Mouse (Mus musculus) neural tube, embryonic 12.5 days (tissue): ENCODE measurements around the gene Doc2g. TPM values are rescaled to one million over a fixed set of nuclear protein-coding genes. Genes with fewer than 3 reads are reported as not detected.
"Not testable (repeated sequence)": the region's sequence is repeated elsewhere in the genome, so short reads cannot be mapped to it uniquely, and the experiment has no call there.

Experiments
- ATAC-seq: fragments of 200-750 bp; cut with Nextera tagmentation; 2 replicates; pipeline ENCODE4 v1.8.0; 2017; ENCODE audit warnings: low read depth, mild to moderate bottlenecking, moderate TSS enrichment, moderate library complexity; ENCODE audit not compliant: low FRiP score
- H3K27ac ChIP-seq: fragments of 300-500 bp; sonication (generic); 2 replicates; pipeline ENCODE4 v1.5.1; 2016
- H3K27me3 ChIP-seq: fragments of 300-500 bp; sonication (generic); replicated peaks from 2 replicates; pipeline ENCODE4 v1.6.1; 2016; ENCODE audit warnings: mild to moderate bottlenecking
- H3K36me3 ChIP-seq: fragments of 300-500 bp; sonication (generic); 2 replicates; pipeline ENCODE4 v1.6.1; 2016; ENCODE audit warnings: mild to moderate bottlenecking
- H3K4me1 ChIP-seq: fragments of 300-500 bp; sonication (generic); 2 replicates; pipeline ENCODE4 v1.6.1; 2016
- H3K4me2 ChIP-seq: fragments of 300-500 bp; sonication (generic); replicated peaks from 2 replicates; pipeline ENCODE4 v1.6.1; 2016; ENCODE audit warnings: mild to moderate bottlenecking
- H3K4me3 ChIP-seq: fragments of 300-500 bp; sonication (generic); 2 replicates; pipeline ENCODE4 v1.5.1; 2016
- H3K9ac ChIP-seq: fragments of 300-500 bp; sonication (generic); 2 replicates; pipeline ENCODE4 v1.6.1; 2016; ENCODE audit warnings: mild to moderate bottlenecking
- H3K9me3 ChIP-seq: fragments of 300-500 bp; sonication (generic); 2 replicates; pipeline ENCODE4 v1.6.1; 2016; ENCODE audit warnings: mild to moderate bottlenecking
- WGBS: fragments of 180-500 bp; shearing (Covaris S2); methylation state at CpG from one replicate; pipeline ENCODE4 v1.1.7; 2016; 5-methylcytosine and 5-hydroxymethylcytosine counted together
- polyA plus RNA-seq: library from polyadenylated mRNA; unstranded; fragments of >200 nt; fragmentation: Nextera tagmentation; extraction: Ambion mirVana; gene quantifications from 2 replicates; pipeline ENCODE4 v1.2.1, GENCODE M21; 2016

Gene Doc2g
- polyA plus RNA-seq, 1 experiment from 2014 or later, result 6.0 TPM

DNA sequence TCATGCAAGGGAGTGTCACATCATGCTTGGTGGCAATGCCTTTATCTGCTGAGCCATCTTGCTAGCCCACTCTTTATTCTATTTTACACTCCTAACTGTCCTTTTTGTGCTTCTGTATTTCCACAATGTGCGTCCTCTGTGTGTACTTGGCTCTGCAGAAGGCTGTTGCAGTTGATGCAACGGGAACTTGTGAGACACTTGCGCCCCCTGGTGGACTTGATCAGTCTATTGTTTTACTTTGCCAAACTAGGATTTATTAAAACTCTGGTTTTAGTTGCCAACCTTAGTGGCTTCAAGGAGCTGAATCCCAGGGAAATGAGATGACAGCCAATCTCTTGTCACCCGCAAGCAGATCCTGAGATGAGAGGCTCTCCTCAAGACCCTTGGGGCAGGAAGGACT lies 44.7 kb downstream of the Doc2g start:
- Histone ChIP-seq H3K27me3 (no peaks in the 10 kb centered on the region), H3K4me3 (no peak overlapping the region), H3K27ac (no peak overlapping the region), H3K4me2 (no peak overlapping the region), H3K36me3 (no peaks in the 10 kb centered on the region), H3K4me1 (no peaks in the 10 kb centered on the region), H3K9ac (no peak overlapping the region), H3K9me3 (no peaks in the 10 kb centered on the region)
- 18% methylated on average over 4 of the region's 4 CpGs for WGBS
- no peak for ATAC-seq

GRCm38 (mm10) chr19:4049069-4049468 lies 46.0 kb downstream of the Doc2g start:
- H3K9me3 ChIP-seq, ATAC-seq, H3K36me3 ChIP-seq, H3K4me1 ChIP-seq, H3K27me3 ChIP-seq, H3K4me3 ChIP-seq, H3K9ac ChIP-seq, H3K4me2 ChIP-seq, H3K27ac ChIP-seq: not testable (repeated sequence)
- 80% methylated on average over 5 of the region's 5 CpGs for WGBS

DNA sequence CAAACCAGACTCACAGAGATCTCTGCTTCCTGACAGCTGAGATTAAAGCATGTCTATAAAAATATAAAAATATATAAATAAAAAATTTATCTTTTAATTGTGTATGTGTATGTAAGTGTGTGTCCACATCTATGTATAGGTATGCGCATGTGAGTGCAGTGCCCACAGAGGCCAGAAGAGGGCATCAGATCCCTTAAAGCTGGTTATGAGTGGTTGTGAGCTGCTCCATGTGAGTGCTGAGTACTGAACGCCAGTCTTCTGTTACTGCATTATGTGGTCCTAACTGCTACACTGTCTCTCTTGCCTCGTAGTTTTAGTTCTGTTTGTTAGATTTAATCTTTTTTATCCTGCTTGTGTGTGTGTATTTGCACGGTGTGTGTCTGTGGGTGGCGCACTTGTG lies 47.9 kb downstream of the Doc2g start:
- Histone ChIP-seq H3K4me2 (no peak overlapping the region), H3K27ac (no peak overlapping the region), H3K27me3 (no peaks in the 10 kb centered on the region), H3K9ac (no peak overlapping the region), H3K4me3 (no peak overlapping the region), H3K36me3 (no peaks in the 10 kb centered on the region), H3K4me1 (no peaks in the 10 kb centered on the region), H3K9me3 (no peaks in the 10 kb centered on the region)
- 94% methylated on average over 5 of the region's 5 CpGs for WGBS
- no peak for ATAC-seq

DNA sequence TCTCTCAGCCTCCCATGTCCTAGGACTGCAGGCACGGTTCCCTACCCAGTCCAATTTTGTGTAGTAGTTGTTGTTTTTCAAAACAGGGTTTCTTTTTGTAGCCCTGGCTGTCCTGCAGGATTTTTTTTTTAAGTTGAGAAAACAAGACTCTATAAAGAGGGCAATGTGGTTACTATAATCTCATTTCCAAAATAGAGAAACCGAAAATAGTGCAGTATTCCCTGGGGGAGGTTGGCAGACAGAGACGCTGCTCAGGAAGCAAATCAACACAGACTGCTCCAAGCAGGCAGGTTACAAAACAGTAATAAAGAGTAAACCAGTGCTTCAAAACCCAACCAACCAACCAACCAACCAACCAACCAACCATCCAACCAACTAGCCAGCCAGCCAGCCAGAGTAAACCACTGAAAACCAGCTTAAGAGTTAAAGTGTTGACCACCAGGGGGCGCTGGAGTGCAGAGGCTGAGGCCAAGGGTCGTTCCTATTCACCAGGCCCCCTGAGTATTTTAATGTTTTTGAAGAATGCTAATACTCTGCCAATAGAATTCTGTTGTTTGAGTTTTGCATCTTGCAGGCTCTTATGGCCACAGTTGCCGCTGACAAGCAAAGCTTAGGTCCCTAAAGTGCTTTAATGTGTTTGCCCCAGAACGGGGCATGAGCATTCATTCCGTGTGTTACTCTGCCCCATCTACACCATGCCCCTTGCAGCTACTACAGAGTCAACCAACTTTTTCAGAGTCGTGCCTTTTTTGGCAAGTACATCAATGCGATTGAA lies 48.8 kb downstream of the Doc2g start:
- no peaks in the 10 kb centered on the region for H3K36me3 ChIP-seq
- WGBS, result 56% methylated on average over 10 of the region's 10 CpGs

DNA sequence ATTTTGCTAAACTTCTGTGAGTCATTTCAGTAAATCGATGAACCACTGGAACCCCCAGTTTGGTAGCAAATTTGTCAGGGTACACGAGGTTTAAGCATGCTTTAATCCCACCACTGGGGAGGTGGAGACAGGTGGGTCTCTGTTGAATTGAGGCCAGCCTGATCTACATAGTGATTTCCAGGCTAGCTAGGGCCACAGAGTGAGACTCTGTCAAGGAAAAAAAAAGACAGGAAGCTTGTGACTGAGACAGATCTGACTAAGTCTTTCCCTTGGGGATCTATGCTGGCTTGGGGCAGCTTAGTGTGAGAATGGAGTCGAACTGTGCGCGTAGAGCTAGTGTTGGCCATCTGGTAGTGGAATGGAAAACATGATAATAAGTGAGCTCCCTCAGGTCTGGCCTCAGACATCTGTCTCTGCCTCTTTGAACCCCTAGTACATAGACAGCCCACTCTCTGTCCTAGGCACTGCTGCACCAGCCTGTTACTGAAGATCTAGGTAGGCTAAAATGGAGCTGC lies 49.5 kb downstream of the Doc2g start:
- WGBS, result 83% methylated on average over 5 of the region's 5 CpGs

More for the DNA sequence above, 48.8 kb downstream of the Doc2g start:
- Histone ChIP-seq H3K9me3 (no peaks in the 10 kb centered on the region), H3K4me2 (no peak overlapping the region), H3K27ac (no peak overlapping the region), H3K4me1 (no peaks in the 10 kb centered on the region), H3K27me3 (no peaks in the 10 kb centered on the region), H3K9ac (no peak overlapping the region), H3K4me3 (no peak overlapping the region)
- ATAC-seq, result no peak

DNA sequence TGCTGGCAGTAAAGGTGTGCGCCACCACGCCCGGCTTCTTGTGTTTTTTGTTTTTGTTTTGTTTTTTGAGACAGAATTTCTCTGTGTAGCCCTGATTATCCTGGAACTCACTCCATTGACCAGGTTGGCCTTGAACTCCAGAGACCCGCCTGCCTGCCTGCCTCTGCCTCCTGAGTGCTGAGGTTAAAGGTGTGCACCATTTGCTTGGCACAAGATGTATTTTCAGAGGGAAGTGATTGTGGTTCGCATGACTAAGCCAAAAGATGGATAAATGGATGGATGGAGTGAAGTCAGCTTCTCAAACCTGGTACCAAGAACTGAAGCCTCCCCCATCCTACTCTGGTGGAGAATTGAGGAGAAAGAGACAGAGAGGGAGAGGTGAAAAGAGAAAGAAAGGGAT lies 51.5 kb downstream of the Doc2g start:
- 86% methylated on average over 5 of the region's 5 CpGs for WGBS
- Histone ChIP-seq H3K27ac (no peak overlapping the region), H3K36me3 (no peaks in the 10 kb centered on the region), H3K9ac (no peak overlapping the region), H3K27me3 (no peaks in the 10 kb centered on the region), H3K9me3 (no peaks in the 10 kb centered on the region), H3K4me1 (no peaks in the 10 kb centered on the region), H3K4me2 (no peak overlapping the region), H3K4me3 (no peak overlapping the region)
- ATAC-seq, result no peak

More for the DNA sequence above, 49.5 kb downstream of the Doc2g start:
- H3K27ac ChIP-seq, result no peak overlapping the region
- H3K27me3 ChIP-seq, result no peaks in the 10 kb centered on the region
- no peak overlapping the region for H3K4me3 ChIP-seq
- no peaks in the 10 kb centered on the region for H3K9me3 ChIP-seq
- no peaks in the 10 kb centered on the region for H3K36me3 ChIP-seq
- H3K9ac ChIP-seq, result no peak overlapping the region
- no peak overlapping the region for H3K4me2 ChIP-seq
- ATAC-seq, result no peak
- no peaks in the 10 kb centered on the region for H3K4me1 ChIP-seq

DNA sequence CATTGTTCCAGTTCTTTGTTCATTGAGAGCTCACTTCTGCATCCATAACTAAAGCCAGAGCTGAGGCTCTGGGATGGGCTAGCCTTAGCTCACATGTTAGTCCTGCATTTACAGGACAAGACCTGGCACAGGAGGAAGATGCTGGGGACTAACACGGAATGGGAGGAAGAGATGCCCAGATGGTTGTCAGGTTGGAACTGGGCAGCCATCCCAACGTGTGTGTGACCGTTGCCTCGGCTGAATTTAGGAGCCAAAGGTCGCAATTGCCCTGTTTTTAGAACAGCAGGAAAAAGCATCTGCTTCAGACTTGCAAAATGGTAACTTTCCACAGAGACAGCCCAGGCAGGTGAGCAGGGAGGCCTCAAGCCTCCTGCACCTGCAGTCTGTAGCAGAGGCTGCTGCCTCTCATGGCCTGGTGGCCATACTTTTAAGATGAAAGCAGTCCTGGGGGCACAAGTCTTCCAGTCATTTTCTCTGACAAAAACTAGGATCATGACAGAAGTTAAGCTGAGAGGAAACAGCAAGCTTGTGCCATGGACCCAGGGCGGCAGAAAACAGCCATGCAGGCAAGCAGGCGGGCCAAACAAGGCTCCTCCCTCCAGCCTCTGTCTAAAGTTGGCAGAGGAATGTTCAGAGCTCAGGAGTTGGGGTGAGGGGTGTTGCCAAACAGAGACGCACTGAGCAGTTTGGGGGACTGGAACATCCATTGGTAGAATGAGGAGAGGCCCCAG lies 52.3 kb downstream of the Doc2g start:
- H3K9me3 ChIP-seq, result no peaks in the 10 kb centered on the region
- no peak overlapping the region for H3K27ac ChIP-seq
- H3K4me1 ChIP-seq, result no peaks in the 10 kb centered on the region
- 73% methylated on average over 8 of the region's 8 CpGs for WGBS
- H3K27me3 ChIP-seq, result no peaks in the 10 kb centered on the region
- no peak for ATAC-seq
- no peak overlapping the region for H3K9ac ChIP-seq
- H3K36me3 ChIP-seq, result no peaks in the 10 kb centered on the region
- no peak overlapping the region for H3K4me2 ChIP-seq
- H3K4me3 ChIP-seq, result no peak overlapping the region

DNA sequence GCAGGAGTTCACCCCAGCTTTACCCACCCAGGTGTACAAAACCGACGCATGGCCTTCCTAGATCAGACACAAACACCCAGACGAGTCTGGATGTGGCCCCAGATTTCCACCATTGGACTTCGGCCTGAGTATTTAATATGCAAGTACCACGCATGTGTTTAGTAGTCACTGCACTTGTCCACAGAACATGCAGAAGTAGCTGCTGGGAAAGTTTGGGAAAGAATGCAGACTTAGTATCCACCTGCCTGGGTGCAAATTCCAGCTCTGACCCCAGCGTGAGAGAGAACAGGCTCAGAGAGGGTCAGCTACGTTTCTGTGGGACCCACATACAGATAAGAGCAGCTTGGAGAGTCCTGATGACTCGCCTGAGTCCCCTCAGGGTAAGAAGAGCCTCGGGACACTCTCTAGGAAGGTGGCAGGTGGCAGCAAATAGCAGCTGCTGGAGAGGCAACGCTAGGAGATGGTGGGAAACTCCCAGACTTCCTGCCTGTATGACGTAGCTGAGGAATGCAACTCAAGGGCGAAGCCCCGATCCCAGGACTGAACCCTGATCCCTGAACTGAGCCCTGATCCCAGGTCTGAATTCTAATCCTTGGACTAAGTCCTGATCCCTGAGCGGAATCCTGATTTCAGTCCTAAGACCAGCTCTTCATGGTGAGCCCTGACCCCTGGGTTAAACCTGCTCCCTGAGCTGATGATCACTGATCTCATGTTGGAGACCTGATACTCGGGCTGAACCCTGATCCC lies 53.0 kb downstream of the Doc2g start:
- ATAC-seq, result no peak
- Histone ChIP-seq H3K4me3 (no peak overlapping the region), H3K4me1 (no peaks in the 10 kb centered on the region), H3K27me3 (no peaks in the 10 kb centered on the region), H3K36me3 (no peaks in the 10 kb centered on the region), H3K27ac (no peak overlapping the region), H3K4me2 (no peak overlapping the region), H3K9ac (no peak overlapping the region), H3K9me3 (no peaks in the 10 kb centered on the region)
- 69% methylated on average over 15 of the region's 15 CpGs for WGBS

Other genes starting within 250 kb of the Doc2g start
- 53.1 and 55.3 TPM in 2 replicates for gene Kmt5b, start 235.9 kb upstream of the Doc2g start, polyA plus RNA-seq
- 62.7 and 65.2 TPM in 2 replicates for gene Chka, start 151.5 kb upstream of the Doc2g start, polyA plus RNA-seq
- 19.7 and 22.0 TPM in 2 replicates for gene Tcirg1, start 96.2 kb upstream of the Doc2g start, polyA plus RNA-seq
- gene Ndufs8, start 90.5 kb upstream of the Doc2g start, polyA plus RNA-seq, result 226 and 234 TPM in 2 replicates
- 0.84 and 0.87 TPM in 2 replicates for gene Aldh3b1, start 73.5 kb upstream of the Doc2g start, polyA plus RNA-seq
- gene Unc93b1, start 68.1 kb upstream of the Doc2g start, polyA plus RNA-seq, result 8.4 and 11.1 TPM in 2 replicates
- gene Aldh3b3, start 44.7 kb upstream of the Doc2g start, polyA plus RNA-seq, result not detected in 2 replicates
- 0.65 and 0.68 TPM in 2 replicates for gene Aldh3b2, start 31.0 kb upstream of the Doc2g start, polyA plus RNA-seq
- 2.8 and 3.2 TPM in 2 replicates for gene Acy3, start 16.7 kb upstream of the Doc2g start, polyA plus RNA-seq
- gene Tbx10, start 10.6 kb upstream of the Doc2g start, polyA plus RNA-seq, result not detected in 2 replicates
- 20.6 and 22.8 TPM in 2 replicates for gene Nudt8, start 2.7 kb upstream of the Doc2g start, polyA plus RNA-seq
- gene Gm49405, start 2.7 kb upstream of the Doc2g start, polyA plus RNA-seq, result 4.3 TPM in 2 replicates
- gene Ndufv1, start 9.5 kb downstream of the Doc2g start, polyA plus RNA-seq, result 201 and 209 TPM in 2 replicates
- 349 and 353 TPM in 2 replicates for gene Gstp1, start 34.7 kb downstream of the Doc2g start, polyA plus RNA-seq
- 1.8 and 2.8 TPM in 2 replicates for gene Gstp2, start 42.7 kb downstream of the Doc2g start, polyA plus RNA-seq
- not detected in 2 replicates for gene Gstp3, start 56.3 kb downstream of the Doc2g start, polyA plus RNA-seq
- gene Cabp2, start 78.3 kb downstream of the Doc2g start, polyA plus RNA-seq, result not detected in 2 replicates
- 73.6 and 75.9 TPM in 2 replicates for gene Cdk2ap2, start 93.9 kb downstream of the Doc2g start, polyA plus RNA-seq
- gene Pitpnm1, start 96.7 kb downstream of the Doc2g start, polyA plus RNA-seq, result 26.2 and 27.8 TPM in 2 replicates
- gene Aip, start 122.5 kb downstream of the Doc2g start, polyA plus RNA-seq, result 67.3 and 69.4 TPM in 2 replicates
- gene Gpr152, start 136.5 kb downstream of the Doc2g start, polyA plus RNA-seq, result not detected in 2 replicates
- 0.13 and 0.19 TPM in 2 replicates for gene Cabp4, start 140.7 kb downstream of the Doc2g start, polyA plus RNA-seq
- gene Coro1b, start 145.3 kb downstream of the Doc2g start, polyA plus RNA-seq, result 128 and 131 TPM in 2 replicates
- gene Ptprcap, start 150.3 kb downstream of the Doc2g start, polyA plus RNA-seq, result 0.92 and 0.94 TPM in 2 replicates
- 62.3 and 71.7 TPM in 2 replicates for gene Rps6kb2, start 160.0 kb downstream of the Doc2g start, polyA plus RNA-seq
- gene Carns1, start 172.2 kb downstream of the Doc2g start, polyA plus RNA-seq, result 3.9 and 4.8 TPM in 2 replicates
- 1.1 and 1.4 TPM in 2 replicates for gene Tbc1d10c, start 188.0 kb downstream of the Doc2g start, polyA plus RNA-seq
- 753 and 767 TPM in 2 replicates for gene Ppp1ca, start 188.8 kb downstream of the Doc2g start, polyA plus RNA-seq
- gene Rad9a, start 198.3 kb downstream of the Doc2g start, polyA plus RNA-seq, result 25.9 and 34.0 TPM in 2 replicates
- gene Clcf1, start 210.9 kb downstream of the Doc2g start, polyA plus RNA-seq, result 0.87 and 0.95 TPM in 2 replicates
- gene AC109138.7, start 211.0 kb downstream of the Doc2g start, polyA plus RNA-seq, result not detected in 2 replicates
- gene Pold4, start 228.6 kb downstream of the Doc2g start, polyA plus RNA-seq, result 18.7 and 19.8 TPM in 2 replicates